Mouse (Mus musculus): ENCODE data around the gene Gtf3c5. TPM values are rescaled to one million over a fixed set of nuclear protein-coding genes. Genes with fewer than 3 reads are reported as not detected.

Gene Gtf3c5
- total and polyA plus RNA-seq, 2 experiments from 2014 or later, result 12.7 to 14.0 TPM

DNA sequence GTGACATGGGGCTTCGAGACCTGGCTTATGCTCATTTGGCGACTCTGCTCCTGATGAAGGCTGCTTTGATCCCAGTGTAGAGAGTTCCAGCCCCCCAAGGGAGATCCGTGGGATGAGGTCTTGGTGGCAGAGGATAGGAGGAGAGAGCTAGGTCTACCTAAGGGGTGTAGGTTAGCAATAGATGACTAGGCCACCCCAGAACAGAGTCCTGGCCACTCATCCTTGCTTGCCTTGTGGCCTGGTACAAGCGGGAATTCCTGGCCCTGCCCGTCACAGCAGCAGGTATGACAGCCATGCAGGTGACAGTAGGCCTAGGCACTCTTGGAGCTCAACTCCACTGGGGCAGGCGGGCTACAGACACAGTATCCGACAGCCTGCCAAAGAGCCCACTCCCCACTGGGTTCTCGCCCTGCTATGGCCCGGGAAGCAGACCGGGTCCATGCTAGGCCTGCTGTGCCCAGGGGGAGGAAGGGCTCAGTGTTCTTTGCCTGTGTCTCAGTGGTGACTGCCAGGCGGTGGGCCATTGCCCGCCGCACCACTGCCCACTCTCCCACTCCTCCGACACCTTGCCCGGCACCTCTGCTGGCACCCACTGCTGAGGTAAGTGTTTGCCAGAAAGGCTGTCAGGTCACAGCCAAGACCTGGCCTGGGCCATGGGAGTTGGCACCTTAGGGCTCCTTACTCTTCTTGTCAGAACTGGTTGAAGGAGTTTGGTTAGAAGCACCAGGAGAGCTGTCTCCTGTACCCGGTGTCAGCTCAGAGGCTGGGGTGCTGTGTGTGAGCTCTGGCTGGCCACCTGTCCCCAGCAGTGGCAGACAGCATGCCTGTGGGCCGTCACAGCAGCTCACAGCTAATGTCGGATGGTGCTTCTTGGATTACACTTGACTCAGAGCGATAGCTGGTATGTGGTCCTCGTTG lies 55.9 kb downstream of the Gtf3c5 start:
- no peaks in the 10 kb centered on the region for H3K9me3 ChIP-seq (replicated peaks; ENCODE audit: control insufficient read depth, low read length)
- peaks cover 20% of the 10 kb centered on the region for H3K4me1 ChIP-seq (ENCODE audit: control insufficient read depth, insufficient read depth)
- H3K27me3 ChIP-seq (ENCODE audit: control insufficient read depth, insufficient read depth, low read length), result no peaks in the 10 kb centered on the region
- H3K4me3 ChIP-seq (ENCODE audit: low read depth, low read length), result no peak overlapping the region
- no peak overlapping the region for H3K27ac ChIP-seq (ENCODE audit: low read depth)
- no peaks in the 10 kb centered on the region for H3K36me3 ChIP-seq (replicated peaks; ENCODE audit: control insufficient read depth, insufficient read depth, low read length)
- WGBS, result 88% methylated on average over 20 of the region's 20 CpGs
- DNase-seq (ENCODE audit: low spot score), result no peak
- H3K9ac ChIP-seq (replicated peaks; ENCODE audit: low read depth, low read length), result no peak overlapping the region
- H3K4me2 ChIP-seq (ENCODE audit: low read depth, low read length), result no peak overlapping the region
- no peak for ATAC-seq (ENCODE audit: insufficient read depth, low read depth)
- no peak for TF ChIP-seq CTCF (IDR thresholded peaks at IDR 0.05; ENCODE audit: low read depth)
- TF ChIP-seq EP300 (IDR thresholded peaks at IDR 0.05; ENCODE audit: low read depth), result no peak

DNA sequence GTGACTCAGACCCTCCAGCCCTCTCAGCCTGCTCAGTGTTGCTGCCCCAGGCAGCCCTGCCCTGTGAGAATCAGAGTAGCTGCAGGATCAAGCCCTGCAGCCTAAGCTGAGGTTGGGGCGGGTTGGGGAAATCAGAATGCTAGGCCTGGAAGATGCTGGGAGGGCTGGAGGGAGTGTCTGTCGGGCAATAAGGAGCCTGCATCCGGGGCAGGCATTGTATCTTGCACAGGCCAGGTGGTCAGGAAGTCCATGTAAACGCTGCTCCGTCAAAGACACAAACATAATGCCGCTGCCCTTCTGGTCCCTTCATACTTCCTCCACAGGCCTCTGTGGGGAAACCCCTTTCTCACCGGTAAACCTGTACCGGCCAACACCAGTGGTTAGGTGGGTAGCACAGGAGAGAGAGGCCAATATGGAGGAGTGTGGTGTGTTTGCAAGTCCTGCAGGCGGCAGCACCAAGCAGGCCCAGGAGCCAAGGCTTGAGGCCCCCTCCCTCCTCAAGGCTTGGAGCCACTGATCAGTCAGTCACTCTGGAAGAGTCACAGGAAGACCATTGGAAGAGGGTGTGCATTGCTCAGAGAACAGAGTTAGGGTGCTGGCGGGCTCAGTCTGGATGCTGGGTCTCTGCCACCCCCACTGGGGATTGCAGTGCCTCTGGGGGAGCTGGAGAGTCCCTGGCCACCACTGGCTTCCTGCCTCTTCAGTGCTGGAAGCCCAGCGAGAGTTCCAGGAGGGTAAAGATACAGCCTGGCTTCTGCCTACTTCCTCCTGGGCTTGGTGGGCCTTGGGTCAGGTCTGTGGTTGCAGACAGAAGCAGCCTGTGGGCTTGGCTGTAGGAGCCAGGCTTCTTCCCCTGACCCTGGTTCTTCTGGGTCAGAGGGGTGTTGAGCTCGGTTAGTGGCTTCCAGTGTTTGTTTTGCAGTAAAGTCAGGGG lies 57.3 kb downstream of the Gtf3c5 start:
- TF ChIP-seq EP300 (IDR thresholded peaks at IDR 0.05; ENCODE audit: low read depth), result no peak
- TF ChIP-seq CTCF (IDR thresholded peaks at IDR 0.05; ENCODE audit: low read depth), result peak; percentile 31
- Histone ChIP-seq H3K27ac (ENCODE audit: low read depth) (peak overlapping the region; percentile 74), H3K9me3 (replicated peaks; ENCODE audit: control insufficient read depth, low read length) (no peaks in the 10 kb centered on the region), H3K27me3 (ENCODE audit: control insufficient read depth, insufficient read depth, low read length) (no peaks in the 10 kb centered on the region), H3K4me1 (ENCODE audit: control insufficient read depth, insufficient read depth) (peaks cover 19% of the 10 kb centered on the region), H3K4me2 (ENCODE audit: low read depth, low read length) (no peak overlapping the region), H3K9ac (replicated peaks; ENCODE audit: low read depth, low read length) (no peak overlapping the region), H3K36me3 (replicated peaks; ENCODE audit: control insufficient read depth, insufficient read depth, low read length) (no peaks in the 10 kb centered on the region), H3K4me3 (ENCODE audit: low read depth, low read length) (no peak overlapping the region)
- whole genome bisulfite sequencing, result 48% methylated on average over 12 of the region's 12 CpGs
- DNase-seq (ENCODE audit: low spot score) (no peak), ATAC-seq (ENCODE audit: insufficient read depth, low read depth) (peak; percentile 2; the same call in 1 of the 2 replicates)

DNA sequence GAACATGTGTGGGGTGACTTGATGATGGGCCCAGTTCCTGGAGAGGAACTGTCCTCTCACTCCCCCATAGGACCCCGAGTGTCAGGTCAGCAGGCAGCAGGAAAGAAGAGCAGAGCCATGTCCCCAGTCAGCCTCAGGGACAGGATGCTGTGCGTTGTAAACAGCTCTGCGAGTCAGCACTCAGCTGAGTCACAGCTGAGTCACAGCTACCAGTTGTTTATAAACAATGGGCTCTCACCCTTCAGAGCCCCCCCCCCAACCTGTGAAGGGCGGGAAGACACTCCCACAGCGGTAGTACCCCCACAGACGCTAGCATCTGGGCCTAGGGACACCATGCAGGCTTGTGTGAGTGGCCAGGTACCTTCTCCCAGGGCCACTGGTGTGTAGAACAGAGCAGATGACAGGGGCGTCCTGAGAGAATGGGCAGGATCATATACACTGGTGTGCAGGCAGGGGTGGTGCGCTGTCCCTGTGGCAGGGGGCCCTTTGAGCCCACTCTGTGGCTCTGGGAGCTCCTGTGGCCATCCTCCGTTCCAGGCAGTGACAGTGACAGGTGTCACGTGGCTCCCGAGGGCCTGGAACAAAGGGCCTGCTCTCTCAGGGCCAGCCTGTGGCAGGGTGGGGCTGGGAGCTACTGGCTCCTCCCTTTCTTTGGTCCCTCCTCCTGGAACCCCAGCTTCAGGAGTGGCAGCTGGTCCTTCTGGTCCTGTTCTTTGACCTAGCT lies 58.2 kb downstream of the Gtf3c5 start:
- ATAC-seq (ENCODE audit: insufficient read depth, low read depth) (peak; percentile 47), DNase-seq (ENCODE audit: low spot score) (peak; percentile 65)
- Histone ChIP-seq H3K9ac (replicated peaks; ENCODE audit: low read depth, low read length) (no peak overlapping the region), H3K27me3 (ENCODE audit: control insufficient read depth, insufficient read depth, low read length) (no peaks in the 10 kb centered on the region), H3K36me3 (replicated peaks; ENCODE audit: control insufficient read depth, insufficient read depth, low read length) (no peaks in the 10 kb centered on the region), H3K4me3 (ENCODE audit: low read depth, low read length) (no peak overlapping the region), H3K4me1 (ENCODE audit: control insufficient read depth, insufficient read depth) (peaks cover 19% of the 10 kb centered on the region), H3K27ac (ENCODE audit: low read depth) (peak overlapping the region; percentile 74), H3K9me3 (replicated peaks; ENCODE audit: control insufficient read depth, low read length) (no peaks in the 10 kb centered on the region), H3K4me2 (ENCODE audit: low read depth, low read length) (no peak overlapping the region)
- 34% methylated on average over 11 of the region's 11 CpGs for WGBS
- TF ChIP-seq EP300 (IDR thresholded peaks at IDR 0.05; ENCODE audit: low read depth) (peak; percentile 60; the same call in 1 of the 2 replicates), CTCF (IDR thresholded peaks at IDR 0.05; ENCODE audit: low read depth) (no peak)

DNA sequence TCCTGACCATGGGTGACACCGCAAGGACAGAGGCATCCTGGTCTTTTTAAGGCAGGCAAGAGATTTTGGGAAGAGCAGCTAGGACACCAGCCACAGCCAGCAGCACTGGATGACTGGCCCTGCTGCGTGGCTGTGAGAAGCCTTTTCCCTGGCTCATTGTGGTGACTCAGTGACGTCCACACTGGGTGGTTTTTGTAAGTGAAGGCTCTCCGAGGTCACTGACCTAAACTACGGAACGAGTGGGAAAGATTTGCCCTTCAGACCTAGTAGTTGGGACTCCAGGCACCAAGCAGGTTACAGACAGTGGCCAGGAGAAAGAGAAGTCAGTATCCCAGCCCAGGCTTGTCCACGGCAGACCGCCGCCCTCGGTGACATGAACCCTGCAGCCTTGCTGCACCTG lies 59.1 kb downstream of the Gtf3c5 start:
- Histone ChIP-seq H3K9ac (replicated peaks; ENCODE audit: low read depth, low read length) (no peak overlapping the region), H3K9me3 (replicated peaks; ENCODE audit: control insufficient read depth, low read length) (no peaks in the 10 kb centered on the region), H3K27me3 (ENCODE audit: control insufficient read depth, insufficient read depth, low read length) (no peaks in the 10 kb centered on the region), H3K4me3 (ENCODE audit: low read depth, low read length) (no peak overlapping the region), H3K4me1 (ENCODE audit: control insufficient read depth, insufficient read depth) (peaks cover 14% of the 10 kb centered on the region), H3K27ac (ENCODE audit: low read depth) (peak overlapping the region; percentile 74), H3K36me3 (replicated peaks; ENCODE audit: control insufficient read depth, insufficient read depth, low read length) (no peaks in the 10 kb centered on the region), H3K4me2 (ENCODE audit: low read depth, low read length) (no peak overlapping the region)
- DNase-seq (ENCODE audit: low spot score) (no peak), ATAC-seq (ENCODE audit: insufficient read depth, low read depth) (no peak)
- 84% methylated on average over 10 of the region's 10 CpGs for WGBS
- TF ChIP-seq EP300 (IDR thresholded peaks at IDR 0.05; ENCODE audit: low read depth) (no peak), CTCF (IDR thresholded peaks at IDR 0.05; ENCODE audit: low read depth) (no peak)

DNA sequence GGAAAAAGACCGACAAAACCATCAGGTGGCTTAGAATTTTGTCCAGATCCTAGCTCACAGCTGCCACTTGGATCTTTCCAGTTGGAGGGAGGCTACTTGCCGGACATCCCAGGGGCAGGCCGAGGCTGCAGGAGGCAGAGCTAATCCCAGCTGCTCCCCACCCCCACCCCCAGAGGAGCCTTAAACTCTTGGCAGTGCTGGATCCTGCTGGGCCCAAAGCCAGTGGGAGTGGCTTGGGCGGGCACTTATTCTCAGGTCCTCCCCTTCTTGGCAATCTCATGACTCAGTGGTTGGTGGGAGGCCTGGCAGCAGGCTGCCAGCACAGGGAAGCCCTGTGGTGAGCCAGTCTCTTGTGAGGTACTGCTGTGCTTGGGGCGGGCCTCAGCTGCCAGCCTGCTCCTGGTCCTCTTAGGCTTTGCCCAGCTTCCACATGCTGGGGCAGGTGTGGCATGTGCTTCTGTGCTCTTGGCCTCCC lies 59.9 kb downstream of the Gtf3c5 start:
- Histone ChIP-seq H3K4me1 (ENCODE audit: control insufficient read depth, insufficient read depth) (peaks cover 13% of the 10 kb centered on the region), H3K9me3 (replicated peaks; ENCODE audit: control insufficient read depth, low read length) (no peaks in the 10 kb centered on the region), H3K27ac (ENCODE audit: low read depth) (peak overlapping the region; percentile 54), H3K4me2 (ENCODE audit: low read depth, low read length) (no peak overlapping the region), H3K4me3 (ENCODE audit: low read depth, low read length) (no peak overlapping the region), H3K9ac (replicated peaks; ENCODE audit: low read depth, low read length) (no peak overlapping the region), H3K36me3 (replicated peaks; ENCODE audit: control insufficient read depth, insufficient read depth, low read length) (no peaks in the 10 kb centered on the region), H3K27me3 (ENCODE audit: control insufficient read depth, insufficient read depth, low read length) (no peaks in the 10 kb centered on the region)
- ATAC-seq (ENCODE audit: insufficient read depth, low read depth) (peak; percentile 89), DNase-seq (ENCODE audit: low spot score) (peak; percentile 92)
- WGBS, result 5% methylated on average over 5 of the region's 5 CpGs
- TF ChIP-seq CTCF (IDR thresholded peaks at IDR 0.05; ENCODE audit: low read depth) (no peak), EP300 (IDR thresholded peaks at IDR 0.05; ENCODE audit: low read depth) (no peak; the same call in 1 of the 2 replicates)

All from heart, postnatal 0 days (tissue).